Mouse (Mus musculus): ENCODE data around the gene B3galnt2. TPM values are rescaled to one million over a fixed set of nuclear protein-coding genes. Genes with fewer than 3 reads are reported as not detected.
"Not testable (repeated sequence)": the region's sequence is repeated elsewhere in the genome, so short reads cannot be mapped to it uniquely, and the experiment has no call there.

The B3galnt2 gene
- polyA plus RNA-seq, 2 experiments = 20.0 to 20.5 TPM

- WGBS (ENCODE audit: insufficient replicate concordance) = 75% methylated on average over 3 of the region's 3 CpGs
- Histone ChIP-seq H3K27ac (peak overlapping the region; percentile 98), H3K4me1 (replicated peaks; ENCODE audit: control insufficient read depth in 2 of 2, insufficient read depth in 2 of 2, low read length in 1 of 2) (peaks cover 41% of the 10 kb centered on the region in 2 experiments)
- H3K36me3 ChIP-seq (replicated peaks; ENCODE audit: control insufficient read depth, insufficient read depth, low read depth); H3K9ac ChIP-seq (replicated peaks); H3K27me3 ChIP-seq (ENCODE audit: control insufficient read depth, insufficient read depth, low read length); H3K4me3 ChIP-seq (ENCODE audit: insufficient read depth in 1 of 2, low read depth in 2 of 2, low read length in 2 of 2); ATAC-seq (ENCODE audit: insufficient read depth); DNase-seq (ENCODE audit: low read depth in 3 of 3, low spot score in 3 of 3); H3K9me3 ChIP-seq (ENCODE audit: control insufficient read depth, low read length); H3K4me2 ChIP-seq (ENCODE audit: low read depth): not testable (repeated sequence)
- TF ChIP-seq CTCF (IDR thresholded peaks at IDR 0.05; ENCODE audit: low read depth) = 0 out of 2 replicates have a peak, but pooled peaks have one; percentile 16
Observed at GRCm38 (mm10) chr13:14035352-14035751, 81.1 kb downstream of the B3galnt2 start.

DNA sequence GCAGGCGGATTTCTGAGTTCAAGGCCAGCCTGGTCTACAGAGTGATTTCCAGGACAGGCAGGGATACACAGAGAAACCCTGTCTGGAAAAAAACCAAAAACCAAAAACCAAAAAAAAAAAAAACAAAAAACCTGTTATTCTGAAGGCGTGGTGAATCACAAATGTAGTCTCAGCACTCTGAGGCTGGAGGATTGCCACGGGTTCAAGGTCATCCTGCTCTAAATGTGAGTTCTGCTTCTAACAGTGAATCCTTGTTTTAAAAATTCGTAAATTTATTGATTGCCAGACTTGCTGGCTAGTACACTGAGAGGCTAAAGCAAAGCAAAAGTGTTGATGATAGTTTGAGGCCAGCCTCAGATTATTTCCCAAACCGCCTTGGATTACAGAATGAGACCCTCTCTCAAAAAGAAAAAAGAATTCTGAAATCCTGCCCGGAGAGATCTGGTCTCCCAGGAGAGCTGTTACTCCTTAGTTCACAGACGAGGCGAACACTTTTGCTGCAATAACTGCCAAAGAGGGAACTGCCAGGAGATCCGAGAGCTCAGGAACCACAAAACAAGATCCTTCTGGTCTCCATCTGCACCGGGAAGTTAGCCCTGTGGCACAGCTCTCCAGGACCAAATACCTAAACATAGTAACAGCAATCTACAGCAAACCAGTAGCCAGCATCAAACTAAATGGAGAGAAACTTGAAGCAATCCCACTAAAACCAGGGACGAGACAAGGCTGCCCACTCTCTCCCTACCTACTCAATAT lies 81.8 kb downstream of the B3galnt2 start:
- no peak overlapping the region for H3K4me2 ChIP-seq (ENCODE audit: low read depth)
- no peaks in the 10 kb centered on the region for H3K9me3 ChIP-seq (ENCODE audit: control insufficient read depth, low read length)
- no peaks in the 10 kb centered on the region for H3K27me3 ChIP-seq (ENCODE audit: control insufficient read depth, insufficient read depth, low read length)
- no peak overlapping the region for H3K4me3 ChIP-seq (ENCODE audit: insufficient read depth in 1 of 2, low read depth in 2 of 2, low read length in 2 of 2)
- no peak for DNase-seq (ENCODE audit: low read depth in 3 of 3, low spot score in 3 of 3)
- 81% methylated on average over 11 of the region's 11 CpGs for WGBS (ENCODE audit: insufficient replicate concordance)
- peaks cover 39 to 40% of the 10 kb centered on the region in 2 experiments for H3K4me1 ChIP-seq (replicated peaks; ENCODE audit: control insufficient read depth in 2 of 2, insufficient read depth in 2 of 2, low read length in 1 of 2)
- no peak overlapping the region for H3K27ac ChIP-seq
- TF ChIP-seq EP300 (IDR thresholded peaks at IDR 0.05; ENCODE audit: low read depth) (no peak), CTCF (IDR thresholded peaks at IDR 0.05; ENCODE audit: low read depth) (no peak)
- no peak for ATAC-seq (ENCODE audit: insufficient read depth)
- H3K9ac ChIP-seq (replicated peaks) = no peak overlapping the region
- no peaks in the 10 kb centered on the region for H3K36me3 ChIP-seq (replicated peaks; ENCODE audit: control insufficient read depth, insufficient read depth, low read depth)

DNA sequence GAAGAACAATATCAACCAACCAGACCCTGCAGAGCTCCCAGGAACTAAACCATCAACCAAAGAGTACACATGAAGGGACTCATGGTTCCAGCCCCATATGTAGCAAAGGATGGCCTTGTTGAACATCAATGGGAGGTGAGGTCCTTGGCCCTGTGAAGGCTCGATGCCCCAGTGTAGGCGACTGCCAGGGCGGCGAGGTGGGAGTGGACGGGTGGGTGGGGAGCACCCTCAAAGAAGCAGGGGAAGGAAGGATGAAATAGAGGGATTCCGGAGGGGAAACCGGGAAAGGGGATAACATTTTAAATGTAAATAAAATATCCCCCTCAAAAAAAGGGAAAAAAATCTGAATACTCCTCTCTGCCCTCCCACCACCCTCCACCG lies 84.6 kb downstream of the B3galnt2 start:
- Histone ChIP-seq H3K27ac (peak overlapping the region; percentile 94), H3K36me3 (replicated peaks; ENCODE audit: control insufficient read depth, insufficient read depth, low read depth) (no peaks in the 10 kb centered on the region), H3K27me3 (ENCODE audit: control insufficient read depth, insufficient read depth, low read length) (no peaks in the 10 kb centered on the region), H3K4me1 (replicated peaks; ENCODE audit: control insufficient read depth in 2 of 2, insufficient read depth in 2 of 2, low read length in 1 of 2) (peaks cover 20 to 22% of the 10 kb centered on the region in 2 experiments), H3K4me3 (ENCODE audit: insufficient read depth in 1 of 2, low read depth in 2 of 2, low read length in 2 of 2) (peak overlapping the region; percentile 75 to 82), H3K9ac (replicated peaks) (peak overlapping the region; percentile 96), H3K4me2 (ENCODE audit: low read depth) (peak overlapping the region; percentile 81), H3K9me3 (ENCODE audit: control insufficient read depth, low read length) (no peaks in the 10 kb centered on the region)
- no peak for DNase-seq (ENCODE audit: low read depth in 3 of 3, low spot score in 3 of 3)
- peak; percentile 27; the same call in 1 of the 2 replicates for ATAC-seq (ENCODE audit: insufficient read depth)
- TF ChIP-seq CTCF (IDR thresholded peaks at IDR 0.05; ENCODE audit: low read depth) = no peak
- no peak for TF ChIP-seq EP300 (IDR thresholded peaks at IDR 0.05; ENCODE audit: low read depth)
- WGBS (ENCODE audit: insufficient replicate concordance) = 2% methylated on average over 8 of the region's 8 CpGs

DNA sequence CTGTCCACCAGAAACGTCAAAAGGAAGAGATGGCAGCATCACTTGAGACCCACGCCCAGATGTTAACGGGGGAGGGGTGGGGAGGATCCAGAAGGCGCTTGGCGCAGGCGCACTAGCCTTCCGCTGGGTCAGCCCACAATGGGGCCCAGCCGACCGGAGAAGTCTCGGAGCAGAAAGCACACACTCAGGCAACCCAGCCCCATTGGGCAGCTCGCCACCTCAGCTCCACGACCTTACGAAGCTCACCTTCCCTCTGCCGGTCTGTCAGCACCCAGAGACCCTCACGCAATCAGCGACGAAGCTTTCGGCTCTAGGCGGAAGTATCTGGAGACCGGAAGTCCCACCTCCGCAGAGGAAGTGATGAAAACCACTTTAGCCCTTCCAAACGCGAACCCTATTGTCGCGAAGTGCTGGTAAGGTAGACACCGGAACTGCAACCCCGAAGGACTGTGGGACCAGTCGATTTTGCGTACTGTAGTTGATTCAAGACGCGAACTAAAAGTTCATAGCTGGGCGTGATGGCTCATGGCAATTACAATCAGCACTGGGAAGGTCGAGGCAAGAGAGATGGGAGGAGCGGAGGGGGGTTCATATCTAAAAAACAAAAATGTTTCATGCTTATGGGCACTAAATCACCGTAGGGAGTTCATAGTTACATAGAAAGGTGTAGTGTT lies 85.2 kb downstream of the B3galnt2 start, which contains the start of gene Tbce:
Gene Tbce (minus strand): TSS at position 347 of the 674 bp plus-strand sequence.
- H3K4me1 ChIP-seq (replicated peaks; ENCODE audit: control insufficient read depth in 2 of 2, insufficient read depth in 2 of 2, low read length in 1 of 2) = peaks cover 15 to 17% of the 10 kb centered on the region in 2 experiments
- no peaks in the 10 kb centered on the region for H3K9me3 ChIP-seq (ENCODE audit: control insufficient read depth, low read length)
- TF ChIP-seq EP300 (IDR thresholded peaks at IDR 0.05; ENCODE audit: low read depth) (no peak), CTCF (IDR thresholded peaks at IDR 0.05; ENCODE audit: low read depth) (peak; percentile 44)
- DNase-seq (ENCODE audit: low read depth in 3 of 3, low spot score in 3 of 3) = peak; percentile 81 to 88 (median 83)
- ATAC-seq (ENCODE audit: insufficient read depth) = peak; percentile 93
- H3K27me3 ChIP-seq (ENCODE audit: control insufficient read depth, insufficient read depth, low read length) = no peaks in the 10 kb centered on the region
- peak within 1 kb of the TSS; percentile 81 for H3K4me2 ChIP-seq (ENCODE audit: low read depth)
- under 1% methylated on average over 35 of the region's 35 CpGs for WGBS (ENCODE audit: insufficient replicate concordance)
- no peaks in the 10 kb centered on the region for H3K36me3 ChIP-seq (replicated peaks; ENCODE audit: control insufficient read depth, insufficient read depth, low read depth)
- peak within 1 kb of the TSS; percentile 96 for H3K9ac ChIP-seq (replicated peaks)
- H3K4me3 ChIP-seq (ENCODE audit: insufficient read depth in 1 of 2, low read depth in 2 of 2, low read length in 2 of 2) = peak within 1 kb of the TSS; percentile 75 to 82
- peak within 1 kb of the TSS; percentile 94 for H3K27ac ChIP-seq

DNA sequence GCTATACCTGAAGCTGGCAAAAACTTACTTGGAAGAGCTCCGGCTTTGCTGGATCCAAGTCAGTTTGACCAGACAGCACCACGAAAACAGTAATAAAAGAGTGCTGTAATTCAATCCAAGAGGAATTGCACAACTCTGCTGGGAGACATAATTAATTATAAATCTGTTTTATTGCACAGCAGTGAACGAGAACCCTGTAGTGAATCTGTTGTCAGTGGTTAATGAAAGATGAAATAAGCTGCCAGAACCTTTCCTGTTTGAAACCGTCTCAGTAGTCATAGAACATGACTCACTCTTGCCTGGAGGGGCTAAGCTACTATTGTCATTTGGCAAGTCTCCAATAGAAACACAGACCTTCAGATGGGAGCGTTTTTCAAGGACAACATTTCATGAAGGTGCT lies 85.9 kb downstream of the B3galnt2 start:
- H3K4me1 ChIP-seq (replicated peaks; ENCODE audit: control insufficient read depth in 2 of 2, insufficient read depth in 2 of 2, low read length in 1 of 2) = peaks cover 8 to 9% of the 10 kb centered on the region in 2 experiments
- no peak for TF ChIP-seq CTCF (IDR thresholded peaks at IDR 0.05; ENCODE audit: low read depth)
- no peak for TF ChIP-seq EP300 (IDR thresholded peaks at IDR 0.05; ENCODE audit: low read depth)
- H3K9ac ChIP-seq (replicated peaks) = peak overlapping the region; percentile 96
- ATAC-seq (ENCODE audit: insufficient read depth) = no peak
- peak overlapping the region; percentile 94 for H3K27ac ChIP-seq
- H3K4me3 ChIP-seq (ENCODE audit: insufficient read depth in 1 of 2, low read depth in 2 of 2, low read length in 2 of 2) = peak overlapping the region; percentile 75 to 82
- 49% methylated on average over 5 of the region's 5 CpGs for WGBS (ENCODE audit: insufficient replicate concordance)
- peak overlapping the region; percentile 81 for H3K4me2 ChIP-seq (ENCODE audit: low read depth)
- no peak for DNase-seq (ENCODE audit: low read depth in 3 of 3, low spot score in 3 of 3)
- no peaks in the 10 kb centered on the region for H3K9me3 ChIP-seq (ENCODE audit: control insufficient read depth, low read length)
- no peaks in the 10 kb centered on the region for H3K27me3 ChIP-seq (ENCODE audit: control insufficient read depth, insufficient read depth, low read length)
- H3K36me3 ChIP-seq (replicated peaks; ENCODE audit: control insufficient read depth, insufficient read depth, low read depth) = no peaks in the 10 kb centered on the region
